Mouse (Mus musculus) NIH3T3 (cell line): ENCODE measurements around the gene Dph6.

Experiments
- DNase-seq: peaks from one replicate; pipeline ENCODE4 v3.0.0-alpha.2; 2012; ENCODE audit warnings: low read depth

The Dph6 gene

DNA sequence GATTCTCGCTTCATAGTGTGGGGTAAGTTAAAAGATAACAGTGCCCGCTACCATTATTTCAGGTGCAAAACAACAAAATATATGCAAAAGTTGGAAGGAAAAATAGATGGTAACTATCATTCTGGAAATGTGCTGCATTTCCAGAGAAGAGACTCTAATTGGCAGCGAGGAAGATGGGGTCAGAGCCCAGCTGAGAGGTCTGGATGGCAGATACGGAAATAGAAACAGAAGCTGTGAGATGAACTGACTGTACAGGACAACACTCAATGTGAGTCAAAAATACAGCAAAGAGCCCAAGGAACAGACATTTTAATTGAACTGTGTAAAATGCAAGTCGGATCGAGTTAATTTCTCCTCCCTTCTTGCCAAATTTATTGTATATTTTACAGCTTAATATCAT lies 114.3 kb downstream of the Dph6 start:
- no peak for DNase-seq

DNA sequence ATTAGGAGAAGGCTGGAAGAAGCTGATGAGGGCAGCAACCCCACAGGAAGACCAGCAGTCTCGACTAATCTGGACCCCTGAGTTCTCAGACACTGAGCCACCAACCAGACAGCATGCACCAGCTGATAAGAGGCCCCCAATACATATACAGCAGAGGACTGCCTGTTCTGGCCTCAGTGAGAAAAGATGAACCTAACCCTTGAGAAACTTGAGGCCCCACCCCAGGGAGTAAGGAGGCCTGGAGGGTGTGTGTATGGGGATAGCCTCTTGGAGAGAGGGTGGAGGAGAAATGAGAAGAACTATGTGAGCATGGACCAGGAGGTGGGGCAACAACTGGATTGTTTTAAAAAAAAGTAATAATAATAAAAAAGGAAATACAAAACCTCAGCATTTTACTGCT lies 118.7 kb downstream of the Dph6 start:
- DNase-seq: no peak

DNA sequence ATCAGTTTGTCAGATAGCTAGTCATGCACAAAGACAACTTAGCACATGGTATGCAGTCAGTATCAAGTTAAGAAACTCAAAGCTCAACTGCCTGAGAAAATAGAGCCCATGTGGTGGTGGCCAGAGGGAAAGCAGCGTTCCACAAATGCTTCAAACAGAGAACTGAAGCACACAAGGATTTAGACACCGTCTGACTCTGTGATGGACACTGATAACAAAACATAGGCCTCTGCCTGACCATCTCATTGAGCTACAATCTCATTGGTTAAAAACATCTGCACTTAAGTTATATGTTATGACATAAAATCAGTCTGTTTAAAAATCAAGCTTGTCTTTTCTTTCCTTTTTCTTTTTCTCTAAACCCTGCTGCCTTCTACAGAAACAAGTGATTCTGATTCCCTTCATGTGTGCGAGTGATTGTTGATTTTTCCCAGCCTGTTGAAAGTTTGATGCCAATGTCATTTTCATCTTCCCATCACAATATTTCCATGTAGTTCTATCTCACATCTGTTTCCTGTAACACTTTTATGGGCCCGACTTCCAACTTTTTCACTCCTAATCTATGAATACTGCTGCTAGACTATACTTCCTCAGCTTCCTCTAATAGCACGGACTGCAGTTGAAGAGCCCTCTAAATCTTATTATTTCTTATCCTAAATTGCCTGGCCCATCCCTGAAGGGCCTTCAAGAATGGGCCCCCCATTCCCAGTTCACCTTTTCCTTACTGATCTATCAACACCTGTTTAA lies 123.6 kb downstream of the Dph6 start:
- no peak for DNase-seq

DNA sequence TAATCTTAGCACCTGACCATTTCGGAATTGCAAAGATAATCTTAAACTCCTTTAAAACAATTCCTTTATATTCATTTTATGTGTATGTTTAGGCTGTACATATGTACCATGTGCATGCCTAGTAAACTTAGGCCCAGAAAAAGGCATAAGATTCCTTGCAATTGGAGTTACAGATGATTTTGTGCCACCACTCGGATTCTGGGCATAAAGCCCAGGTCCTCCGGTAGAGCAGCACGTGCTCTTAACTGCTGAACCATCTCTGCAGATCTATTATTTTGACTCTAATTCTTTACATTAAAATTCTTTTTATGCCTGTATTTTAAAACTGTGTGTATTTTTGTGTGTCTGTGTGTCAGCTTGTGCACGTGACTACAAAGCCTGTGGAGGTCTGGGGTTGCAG lies 134.3 kb downstream of the Dph6 start:
- DNase-seq: no peak

DNA sequence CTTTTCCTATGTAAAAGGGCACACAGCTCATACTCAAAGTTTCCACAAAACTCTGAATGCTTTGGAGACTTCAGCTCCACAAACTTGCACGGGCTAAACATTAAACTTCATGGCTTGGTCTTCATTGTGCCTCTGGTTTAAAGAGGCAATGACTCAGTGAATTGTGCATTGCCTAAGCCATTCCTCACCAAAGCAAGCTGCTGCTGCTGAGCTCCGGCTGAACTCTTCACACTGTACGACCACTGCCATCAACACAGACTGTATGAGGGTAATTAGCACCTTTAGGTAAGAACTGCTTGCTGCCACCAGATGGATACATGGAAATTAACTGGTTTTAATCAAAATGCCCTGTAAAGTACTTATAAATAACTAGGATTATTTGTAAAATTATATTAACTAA lies 134.9 kb downstream of the Dph6 start:
- DNase-seq: no peak

DNA sequence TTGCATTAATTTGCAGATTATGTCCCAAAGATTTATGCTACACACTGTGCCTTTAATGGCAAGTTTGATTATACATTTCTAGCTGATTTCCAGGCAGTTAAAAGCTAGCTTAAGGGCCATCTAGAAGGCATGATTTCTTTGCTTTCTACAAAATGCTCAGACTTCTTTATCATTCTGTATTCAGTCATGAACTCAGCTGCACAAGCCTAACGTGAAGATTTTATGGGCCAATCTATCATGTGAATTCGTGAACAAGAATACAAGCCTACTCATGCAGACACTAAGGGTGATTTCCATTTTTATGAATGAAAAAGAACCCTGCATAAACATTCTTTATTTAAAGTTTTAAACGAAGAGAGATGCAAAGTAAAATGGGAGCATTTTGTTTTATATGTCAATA lies 162.4 kb downstream of the Dph6 start:
- DNase-seq: no peak

DNA sequence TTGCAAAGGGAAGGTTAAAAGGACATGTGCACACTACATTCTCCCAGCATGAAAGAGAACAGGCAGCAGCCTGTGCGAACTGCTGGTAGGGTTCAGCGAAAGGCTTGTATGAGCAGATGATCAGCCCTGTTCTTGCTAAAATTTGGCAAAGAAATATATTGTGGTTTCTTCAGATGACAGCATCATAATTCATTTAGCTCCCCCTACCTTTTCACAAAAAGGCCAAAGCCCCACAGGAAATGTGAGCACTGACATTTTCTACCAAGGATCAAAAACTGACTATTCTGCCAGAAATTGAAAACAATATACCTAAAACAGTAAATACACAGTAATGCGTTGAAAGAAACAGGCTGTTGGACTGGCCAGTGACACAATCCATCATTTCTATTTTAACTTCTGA lies 162.9 kb downstream of the Dph6 start:
- peak; percentile 15 for DNase-seq

DNA sequence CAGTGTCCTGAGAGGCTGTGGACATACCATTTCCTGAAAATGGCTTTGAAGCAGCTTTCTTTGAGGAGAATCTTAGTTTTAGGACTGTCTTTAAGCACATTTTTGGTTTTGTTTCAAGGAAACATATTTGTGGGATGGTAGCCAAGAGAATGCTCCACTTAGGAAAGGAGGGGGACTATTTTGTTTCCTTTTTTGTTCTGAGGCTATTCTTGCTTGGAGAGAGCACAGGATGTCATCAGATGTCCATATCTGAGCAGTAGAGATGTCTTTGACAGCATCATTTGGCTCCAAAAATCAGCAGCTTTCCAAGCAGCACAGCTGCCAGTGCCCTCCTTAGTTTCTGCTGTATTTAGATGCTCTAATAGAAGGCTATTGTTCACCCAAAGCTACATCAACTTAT lies 167.8 kb downstream of the Dph6 start:
- no peak for DNase-seq
